Mouse (Mus musculus): Measurements from ENCODE around the gene Dglucy. TPM values are rescaled to one million over a fixed set of nuclear protein-coding genes. Genes with fewer than 3 reads are reported as not detected.

Gene Dglucy
- total and polyA plus RNA-seq, 2 experiments from 2014 or later, result 7.9 to 12.4 TPM

DNA sequence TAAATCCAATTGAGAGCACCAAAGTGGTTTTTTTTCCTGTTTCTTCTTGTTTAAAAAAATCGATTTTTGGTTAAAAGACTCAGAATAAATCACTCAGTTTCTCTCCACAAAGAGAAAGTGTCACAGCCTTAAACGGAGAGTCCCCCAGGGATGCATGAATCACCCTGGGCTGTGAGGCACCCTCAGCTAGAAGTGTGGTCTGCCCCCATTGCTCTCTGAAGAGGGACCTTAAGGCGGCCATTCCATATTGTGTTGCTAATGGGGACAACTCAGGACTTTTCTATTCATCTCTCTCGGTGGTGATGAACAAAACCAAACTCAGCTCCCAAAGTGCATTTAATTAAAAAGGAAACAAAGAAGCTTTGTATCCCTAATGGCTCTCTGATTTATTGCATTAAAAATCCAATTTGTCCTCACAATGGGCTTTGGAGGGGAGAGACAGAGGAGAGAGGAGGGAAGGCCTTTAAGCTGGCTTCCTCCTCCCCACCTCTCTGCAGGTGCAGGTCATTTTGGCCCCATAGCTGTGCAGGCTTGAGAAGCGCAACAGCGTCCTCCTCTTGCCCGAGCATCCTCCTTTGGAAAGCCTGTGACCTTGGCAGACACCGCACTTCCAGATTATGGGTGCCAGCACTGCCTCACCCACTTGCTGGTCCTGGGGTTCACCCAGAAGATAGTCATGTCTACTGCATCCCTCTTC lies 52.9 kb downstream of the Dglucy start:
- no peak overlapping the region for H3K4me2 ChIP-seq (ENCODE audit: low read depth, low read length)
- ATAC-seq (ENCODE audit: insufficient read depth, low read depth), result no peak
- 76% methylated on average over 8 of the region's 8 CpGs for WGBS

DNA sequence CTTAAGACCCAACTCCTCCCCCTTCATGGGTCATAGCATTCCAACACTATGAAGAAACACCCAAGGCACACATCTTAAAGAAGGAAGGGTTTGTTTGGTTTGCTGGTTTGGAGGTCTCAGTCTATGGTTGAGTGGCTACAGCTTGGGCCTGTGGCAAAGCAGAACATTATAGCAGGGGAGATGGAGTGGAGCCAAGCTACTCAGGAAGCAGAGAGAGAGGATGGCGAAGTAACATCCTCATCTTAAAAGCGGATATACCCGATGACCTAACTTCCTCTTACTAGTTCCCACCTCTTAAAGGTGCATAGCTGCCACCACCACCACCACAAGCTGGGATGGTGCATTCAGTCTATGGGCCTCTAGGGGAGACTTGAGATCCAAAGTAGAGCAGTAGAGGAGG lies 58.4 kb downstream of the Dglucy start:
- Histone ChIP-seq H3K9me3 (replicated peaks; ENCODE audit: control insufficient read depth, low read length) (no peaks in the 10 kb centered on the region), H3K4me2 (ENCODE audit: low read depth, low read length) (no peak overlapping the region), H3K27ac (ENCODE audit: low read depth) (no peak overlapping the region), H3K36me3 (replicated peaks; ENCODE audit: control insufficient read depth, insufficient read depth, low read length) (no peaks in the 10 kb centered on the region), H3K27me3 (ENCODE audit: control insufficient read depth, insufficient read depth, low read length) (no peaks in the 10 kb centered on the region), H3K4me3 (ENCODE audit: low read depth, low read length) (no peak overlapping the region), H3K9ac (replicated peaks; ENCODE audit: low read depth, low read length) (no peak overlapping the region), H3K4me1 (ENCODE audit: control insufficient read depth, insufficient read depth) (peaks cover 5% of the 10 kb centered on the region; the same call in 1 of the 2 replicates)
- no peak for ATAC-seq (ENCODE audit: insufficient read depth, low read depth)
- WGBS, result 68% methylated on average over 3 of the region's 3 CpGs
- TF ChIP-seq EP300 (IDR thresholded peaks at IDR 0.05; ENCODE audit: low read depth) (no peak), CTCF (IDR thresholded peaks at IDR 0.05; ENCODE audit: low read depth) (no peak)
- no peak for DNase-seq (ENCODE audit: low spot score)

More for the DNA sequence above, 52.9 kb downstream of the Dglucy start:
- TF ChIP-seq EP300 (IDR thresholded peaks at IDR 0.05; ENCODE audit: low read depth) (no peak), CTCF (IDR thresholded peaks at IDR 0.05; ENCODE audit: low read depth) (no peak)
- no peaks in the 10 kb centered on the region for H3K4me1 ChIP-seq (ENCODE audit: control insufficient read depth, insufficient read depth)
- no peak overlapping the region for H3K27ac ChIP-seq (ENCODE audit: low read depth)
- no peak overlapping the region for H3K9ac ChIP-seq (replicated peaks; ENCODE audit: low read depth, low read length)
- H3K36me3 ChIP-seq (replicated peaks; ENCODE audit: control insufficient read depth, insufficient read depth, low read length), result no peaks in the 10 kb centered on the region
- H3K27me3 ChIP-seq (ENCODE audit: control insufficient read depth, insufficient read depth, low read length), result no peaks in the 10 kb centered on the region
- no peaks in the 10 kb centered on the region for H3K9me3 ChIP-seq (replicated peaks; ENCODE audit: control insufficient read depth, low read length)
- DNase-seq (ENCODE audit: low spot score), result no peak
- no peak overlapping the region for H3K4me3 ChIP-seq (ENCODE audit: low read depth, low read length)

DNA sequence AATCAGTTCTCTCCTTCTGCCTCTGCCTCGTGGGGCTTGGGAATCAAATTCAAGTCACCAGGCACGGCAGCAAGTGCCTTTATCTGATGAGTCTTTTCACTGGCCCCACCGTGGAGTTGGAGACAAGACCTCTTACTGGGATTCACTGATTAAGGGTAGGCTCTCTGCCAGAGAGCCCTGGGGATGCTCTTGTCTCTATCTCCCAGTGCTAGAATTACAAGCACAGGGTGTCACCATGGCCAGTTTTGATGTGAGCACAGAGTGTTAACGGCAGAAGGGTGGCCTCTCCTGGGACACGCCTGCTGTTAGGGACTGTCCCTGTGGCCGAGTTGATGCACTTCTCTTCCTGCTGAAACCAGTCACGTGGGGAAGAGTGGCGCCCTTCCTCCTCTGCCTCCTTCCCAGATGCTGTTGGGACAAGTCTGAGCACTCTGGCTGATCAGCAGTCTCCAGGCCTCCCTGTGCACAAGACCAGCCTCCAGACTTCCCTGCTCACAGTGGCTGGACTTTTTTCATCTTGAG lies 60.3 kb downstream of the Dglucy start:
- no peak overlapping the region for H3K27ac ChIP-seq (ENCODE audit: low read depth)

DNA sequence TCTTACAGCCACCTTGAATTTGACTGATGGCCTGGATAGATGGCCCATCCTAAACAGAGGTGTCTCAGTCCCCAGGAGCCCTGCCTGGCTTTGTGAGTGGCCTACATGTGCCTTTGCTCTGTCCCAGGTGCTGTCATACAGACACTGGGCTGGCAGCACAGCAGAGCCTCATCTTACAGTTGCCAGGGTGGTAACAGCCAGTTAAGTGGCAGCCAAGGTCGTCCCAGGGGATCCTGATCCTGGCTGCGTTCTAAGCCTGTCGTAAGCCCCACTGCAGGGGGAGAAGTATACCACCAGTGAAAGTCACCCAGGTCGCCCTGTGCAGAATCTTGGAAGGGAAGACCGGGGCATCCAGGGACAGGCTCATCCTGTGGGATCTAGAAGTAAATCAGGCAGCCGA lies 61.1 kb downstream of the Dglucy start:
- H3K4me1 ChIP-seq (ENCODE audit: control insufficient read depth, insufficient read depth), result peaks cover 5% of the 10 kb centered on the region; the same call in 1 of the 2 replicates
- DNase-seq (ENCODE audit: low spot score) (no peak), ATAC-seq (ENCODE audit: insufficient read depth, low read depth) (no peak)
- H3K4me3 ChIP-seq (ENCODE audit: low read depth, low read length), result no peak overlapping the region
- H3K4me2 ChIP-seq (ENCODE audit: low read depth, low read length), result no peak overlapping the region
- no peaks in the 10 kb centered on the region for H3K36me3 ChIP-seq (replicated peaks; ENCODE audit: control insufficient read depth, insufficient read depth, low read length)
- 69% methylated on average over 6 of the region's 6 CpGs for WGBS
- H3K27ac ChIP-seq (ENCODE audit: low read depth), result no peak overlapping the region
- H3K9ac ChIP-seq (replicated peaks; ENCODE audit: low read depth, low read length), result no peak overlapping the region
- TF ChIP-seq EP300 (IDR thresholded peaks at IDR 0.05; ENCODE audit: low read depth) (no peak), CTCF (IDR thresholded peaks at IDR 0.05; ENCODE audit: low read depth) (no peak)
- H3K27me3 ChIP-seq (ENCODE audit: control insufficient read depth, insufficient read depth, low read length), result no peaks in the 10 kb centered on the region
- H3K9me3 ChIP-seq (replicated peaks; ENCODE audit: control insufficient read depth, low read length), result no peaks in the 10 kb centered on the region

More for the DNA sequence above, 60.3 kb downstream of the Dglucy start:
- Histone ChIP-seq H3K4me1 (ENCODE audit: control insufficient read depth, insufficient read depth) (peaks cover 5% of the 10 kb centered on the region; the same call in 1 of the 2 replicates), H3K27me3 (ENCODE audit: control insufficient read depth, insufficient read depth, low read length) (no peaks in the 10 kb centered on the region), H3K9me3 (replicated peaks; ENCODE audit: control insufficient read depth, low read length) (no peaks in the 10 kb centered on the region), H3K36me3 (replicated peaks; ENCODE audit: control insufficient read depth, insufficient read depth, low read length) (no peaks in the 10 kb centered on the region), H3K4me3 (ENCODE audit: low read depth, low read length) (no peak overlapping the region), H3K4me2 (ENCODE audit: low read depth, low read length) (no peak overlapping the region), H3K9ac (replicated peaks; ENCODE audit: low read depth, low read length) (no peak overlapping the region)
- DNase-seq (ENCODE audit: low spot score) (peak; percentile 14), ATAC-seq (ENCODE audit: insufficient read depth, low read depth) (peak; percentile 61)
- no peak for TF ChIP-seq CTCF (IDR thresholded peaks at IDR 0.05; ENCODE audit: low read depth)
- 13% methylated on average over 8 of the region's 8 CpGs for WGBS

- DNase-seq (ENCODE audit: low spot score), result peak; percentile 69
- ATAC-seq (ENCODE audit: insufficient read depth, low read depth), result no peak; the same call in 1 of the 2 replicates
- TF ChIP-seq CTCF (IDR thresholded peaks at IDR 0.05; ENCODE audit: low read depth), result peak; percentile 99
- TF ChIP-seq EP300 (IDR thresholded peaks at IDR 0.05; ENCODE audit: low read depth), result no peak
- Histone ChIP-seq H3K36me3 (replicated peaks; ENCODE audit: control insufficient read depth, insufficient read depth, low read length) (no peaks in the 10 kb centered on the region), H3K4me1 (ENCODE audit: control insufficient read depth, insufficient read depth) (peaks cover 5% of the 10 kb centered on the region; the same call in 1 of the 2 replicates), H3K9me3 (replicated peaks; ENCODE audit: control insufficient read depth, low read length) (no peaks in the 10 kb centered on the region), H3K27me3 (ENCODE audit: control insufficient read depth, insufficient read depth, low read length) (no peaks in the 10 kb centered on the region), H3K27ac (ENCODE audit: low read depth) (no peak overlapping the region), H3K4me3 (ENCODE audit: low read depth, low read length) (no peak overlapping the region), H3K9ac (replicated peaks; ENCODE audit: low read depth, low read length) (no peak overlapping the region), H3K4me2 (ENCODE audit: low read depth, low read length) (no peak overlapping the region)
- WGBS, result 9% methylated on average over 3 of the region's 3 CpGs
Observed at GRCm38 (mm10) chr12:100841211-100841792, 62.4 kb downstream of the Dglucy start.
